Mouse (Mus musculus) megakaryocyte-erythroid progenitor cell, adult 5 weeks (primary cell): Measurements from ENCODE around the gene Spin2e. TPM values are rescaled to one million over a fixed set of nuclear protein-coding genes. Genes with fewer than 3 reads are reported as not detected.

ENCODE experiments used
- polyA plus RNA-seq: library from polyadenylated mRNA; stranded (reverse); fragments of >175 nt; gene quantifications from 2 replicates; pipeline ENCODE4 v1.2.3, GENCODE M21; 2012

The Spin2e gene
- not detected in 2 replicates for polyA plus RNA-seq

DNA sequence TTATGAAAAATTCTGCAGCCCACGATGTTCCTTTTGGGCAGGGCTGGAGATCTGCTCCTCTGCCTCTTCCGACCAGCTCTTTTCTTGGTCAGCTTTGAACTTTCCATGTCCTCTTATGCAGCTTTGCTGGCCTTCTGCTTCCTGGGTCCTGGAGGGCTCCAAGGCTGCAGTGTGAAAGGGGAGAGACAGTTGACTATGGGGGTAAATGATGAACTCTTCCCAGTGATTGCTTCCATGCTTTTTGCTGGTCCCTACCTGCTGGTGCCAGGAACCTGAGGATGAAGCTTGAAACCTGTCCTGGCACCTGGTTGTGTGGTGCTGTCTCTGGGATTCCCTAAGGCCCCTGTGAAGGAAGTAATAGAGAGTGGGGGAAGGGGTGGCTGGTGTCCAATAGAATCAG lies at the start of gene Spin2e:
Spin2e (minus strand) TSS at position 101 of the 400 bp plus-strand sequence.

DNA sequence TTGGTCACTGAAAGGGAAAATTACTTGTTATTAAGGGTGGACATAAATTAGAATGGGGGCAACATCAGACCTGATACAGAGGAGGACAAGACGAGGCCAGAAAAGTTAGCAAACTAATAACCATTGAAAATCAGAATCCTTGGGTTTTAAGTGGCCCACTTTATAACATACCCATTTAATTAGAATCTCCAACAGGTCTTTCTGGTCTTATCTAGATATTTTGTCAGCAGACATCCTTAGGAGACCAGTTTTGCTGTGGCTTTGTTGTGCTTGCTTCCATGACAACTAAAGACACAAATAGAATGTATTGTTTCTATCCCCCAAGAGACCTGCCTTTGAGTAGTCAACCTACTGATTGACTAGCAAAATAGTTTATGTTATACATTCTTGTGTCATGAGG lies 44.5 kb downstream of the Spin2e start, which contains the start of gene Gm21883:
Gm21883 (minus strand) TSS at position 101 of the 400 bp plus-strand sequence.

Other genes with a start within 250 kb of the Spin2e start
- gene Btbd35f19, start 235.0 kb downstream of the Spin2e start, polyA plus RNA-seq: not detected in 2 replicates
- not detected in 2 replicates for gene Gm21883, start 44.6 kb downstream of the Spin2e start, polyA plus RNA-seq
- gene Btbd35f25, start 98.2 kb upstream of the Spin2e start, polyA plus RNA-seq: not detected in 2 replicates